Mouse (Mus musculus) layer of hippocampus, adult 18-20 months (tissue): Measurements from ENCODE around the gene Kif2b. TPM values are rescaled to one million over a fixed set of nuclear protein-coding genes. Genes with fewer than 3 reads are reported as not detected.

ENCODE experiments used
- DNase-seq, 2 experiments: peaks; one replicate each; pipeline ENCODE4 v3.0.0; 2022; ENCODE audit warnings: low spot score in 2 of 2
- long read RNA-seq: library from polyadenylated mRNA; stranded (forward); transcript quantifications from one replicate; pipeline ENCODE4 v2.0.0, GENCODE M21; 2021
- total RNA-seq, 2 experiments: library from RNA; stranded (reverse); gene quantifications; 2 replicates each; pipeline ENCODE4 v1.2.3; 2021

Gene Kif2b
- total RNA-seq = not detected
- long read RNA-seq = 0 reads

DNA sequence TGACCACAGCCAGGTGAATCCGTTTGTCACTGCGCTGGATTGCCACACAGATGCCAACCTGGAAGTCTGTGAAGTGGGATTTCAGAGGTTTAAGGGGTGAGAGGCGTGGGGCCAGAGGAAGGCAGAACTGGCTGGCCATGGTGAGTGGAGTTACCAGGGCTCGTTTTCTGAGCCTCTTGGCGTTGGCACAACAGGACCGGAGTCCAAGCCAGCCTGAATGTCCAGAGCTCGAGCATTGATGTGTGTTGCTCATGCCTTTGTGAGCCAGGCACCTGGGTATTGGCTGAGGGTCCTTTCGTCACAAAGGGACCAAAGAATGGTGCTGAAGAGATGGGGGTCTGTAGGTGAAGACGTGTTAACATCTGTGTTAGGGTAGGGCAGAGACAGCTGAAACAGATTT lies at the start of gene Kif2b:
Kif2b (minus strand) TSS at position 242 of the 400 bp plus-strand sequence.
- no peak for DNase-seq

GRCm38 (mm10) chr11:91593088-91593487 lies 15.7 kb upstream of the Kif2b start:
- peak in 1 of 2 experiments; percentile 9 for DNase-seq

- DNase-seq = no peak
These were observed 502 bp downstream of the Kif2b start for GRCm38 (mm10) chr11:91576856-91577255.

GRCm38 (mm10) chr11:91575406-91575805 lies 2.0 kb downstream of the Kif2b start:
- DNase-seq = no peak

- no peak for DNase-seq
These were observed 2.9 kb downstream of the Kif2b start for GRCm38 (mm10) chr11:91574477-91574876.

GRCm38 (mm10) chr11:91530737-91531136 lies 46.6 kb downstream of the Kif2b start:
- DNase-seq = peak in 1 of 2 experiments; percentile 20
